Mouse (Mus musculus) lung, postnatal 10 days (tissue): Measurements from ENCODE around the gene Bmp3.

Experiments
- DNase-seq: peaks from one replicate; pipeline ENCODE4 v3.0.0; 2021

Bmp3 gene

DNA sequence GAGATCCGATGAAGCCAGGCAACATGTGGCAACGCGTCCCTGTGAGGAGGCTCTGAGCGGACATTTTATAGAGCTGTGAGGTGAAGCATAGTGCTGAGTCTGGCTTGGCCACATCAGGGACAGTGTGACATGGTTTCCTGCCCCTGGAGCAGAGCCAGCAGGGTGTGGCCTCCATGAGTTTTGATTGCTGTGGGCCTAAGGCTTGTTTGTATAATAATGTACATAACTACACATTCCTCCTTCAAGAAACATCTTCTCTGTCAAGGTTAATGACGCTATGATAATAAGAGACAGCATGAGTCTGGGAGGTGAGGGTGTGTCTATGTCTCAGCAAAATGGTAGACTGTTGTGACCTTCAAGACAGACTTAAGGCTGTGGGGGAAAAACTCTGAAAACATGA lies 64.5 kb downstream of the Bmp3 start:
- no peak for DNase-seq

DNA sequence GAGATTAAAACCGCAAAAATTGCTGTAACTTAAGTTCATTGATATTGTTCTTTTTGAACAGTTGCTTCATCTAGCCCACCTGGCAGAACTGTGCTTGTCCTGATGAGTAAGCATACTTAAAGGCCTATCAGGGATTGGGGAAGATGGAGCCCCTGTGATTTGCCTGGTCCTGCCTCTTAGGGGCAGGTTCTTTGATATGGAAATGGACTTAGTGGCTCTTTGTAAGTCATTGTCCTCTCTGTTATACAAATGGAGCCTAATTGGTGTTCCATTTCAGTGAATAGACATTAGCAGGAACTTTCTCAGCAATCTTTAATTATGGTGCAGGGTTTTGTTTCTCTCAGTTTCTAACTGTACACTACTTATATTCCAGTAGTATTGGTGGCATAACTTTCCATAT lies 67.4 kb downstream of the Bmp3 start:
- DNase-seq = no peak

DNA sequence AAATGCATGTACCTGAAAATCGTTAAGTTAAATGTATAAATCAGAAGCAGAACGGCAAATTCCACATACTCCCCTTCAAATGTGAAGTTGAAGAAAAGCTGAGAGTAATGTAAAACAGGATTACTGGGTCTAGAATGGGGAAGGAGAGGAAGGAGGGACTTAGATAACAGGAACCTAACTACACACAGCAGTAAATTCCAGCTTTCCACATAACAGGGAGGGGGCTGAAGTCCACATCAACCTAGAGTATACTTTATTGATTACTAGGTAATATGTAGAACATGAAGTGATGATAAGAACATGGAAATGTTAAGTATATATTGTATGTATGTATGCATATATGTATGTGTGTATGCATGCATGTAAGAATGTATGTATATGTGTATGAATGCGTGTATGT lies 68.7 kb downstream of the Bmp3 start:
- no peak for DNase-seq
